Mouse (Mus musculus): ENCODE results near the gene Tcl1b5. TPM values are rescaled to one million over a fixed set of nuclear protein-coding genes. Genes with fewer than 3 reads are reported as not detected.

The Tcl1b5 gene
- total RNA-seq, 2 experiments from 2014 or later, result not detected

- no peak for DNase-seq
Measured at GRCm38 (mm10) chr12:105209231-105209630, 33.1 kb downstream of the Tcl1b5 start.

DNA sequence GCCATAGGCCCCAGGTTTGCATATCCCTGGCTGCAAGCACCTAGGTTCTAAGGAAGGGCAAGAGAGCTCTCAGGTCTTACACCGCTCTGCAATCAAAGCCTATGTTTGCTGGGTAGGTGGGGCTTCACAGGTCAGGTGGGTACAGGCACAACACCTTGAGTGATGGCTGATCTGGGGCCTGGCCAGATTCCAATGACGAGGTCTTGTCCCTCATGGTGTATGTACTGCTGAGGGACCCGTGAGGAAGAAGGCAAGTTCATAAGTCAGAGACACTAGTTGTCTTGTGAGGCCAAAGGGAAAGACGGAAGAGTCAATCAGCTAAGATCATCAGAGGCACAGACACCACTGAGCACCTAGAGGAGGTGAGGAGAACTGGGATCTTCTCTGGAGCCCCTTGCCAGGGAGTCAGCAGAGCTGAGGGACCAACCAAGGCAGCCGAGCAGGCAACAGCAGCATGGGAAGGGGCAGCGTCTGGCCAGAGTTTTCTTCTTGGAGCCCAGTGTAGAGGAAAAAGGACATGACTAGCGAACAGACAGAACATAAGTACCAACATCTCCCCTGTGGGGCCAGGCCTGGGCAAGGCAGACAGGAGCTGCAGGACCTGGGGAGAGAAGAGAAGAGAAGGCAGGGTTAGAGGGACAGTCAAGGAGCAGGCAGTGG lies 41.1 kb downstream of the Tcl1b5 start:
- no peak for DNase-seq

- no peak for DNase-seq
Measured at GRCm38 (mm10) chr12:105222601-105223319, 46.6 kb downstream of the Tcl1b5 start, which contains the start of gene Tcl1. Gene Tcl1 (minus strand): TSS chr12:105222793.

GRCm38 (mm10) chr12:105224621-105225320 lies 48.6 kb downstream of the Tcl1b5 start:
- no peak for DNase-seq

Other genes with a start within 250 kb of the Tcl1b5 start
- 1 to 10 TPM; 1.3 to 2.0 TPM for gene Syne3, start 166.5 kb upstream of the Tcl1b5 start, total RNA-seq (2021)
- gene Glrx5, start 143.7 kb upstream of the Tcl1b5 start, total RNA-seq (2021), result 10 to 100 TPM; 45.6 to 45.9 TPM
- not detected for gene Tcl1b2, start 30.3 kb upstream of the Tcl1b5 start, total RNA-seq (2021)
- not detected for gene Tcl1b1, start 16.7 kb upstream of the Tcl1b5 start, total RNA-seq (2021)
- not detected for gene Tcl1b3, start 14.7 kb downstream of the Tcl1b5 start, total RNA-seq (2021)
- not detected for gene Tcl1b4, start 25.6 kb downstream of the Tcl1b5 start, total RNA-seq (2021)
- not detected for gene Tcl1, start 46.4 kb downstream of the Tcl1b5 start, total RNA-seq (2021)
- gene Tunar, start 157.5 kb downstream of the Tcl1b5 start, total RNA-seq (2021), result 10 to 100 TPM; 17.2 to 19.7 TPM

Measured in layer of hippocampus, postnatal 36 days (tissue).